Mouse (Mus musculus) cortical plate, adult 2 months (tissue): Measurements from ENCODE around the gene Id3. TPM values are rescaled to one million over a fixed set of nuclear protein-coding genes. Genes with fewer than 3 reads are reported as not detected.

ENCODE experiments used
- H3K27ac ChIP-seq: fragments of 200-500 bp; 2 replicates; pipeline ENCODE4 v1.5.1; 2012; ENCODE audit warnings: low read length, control low read depth, inconsistent platforms; ENCODE audit not compliant: insufficient read depth
- H3K4me1 ChIP-seq: fragments of 200-500 bp; 2 replicates; pipeline ENCODE4 v1.6.1; 2011; ENCODE audit warnings: low read length; ENCODE audit not compliant: control insufficient read depth, insufficient read depth
- H3K4me3 ChIP-seq: fragments of 200-500 bp; 2 replicates; pipeline ENCODE4 v1.5.1; 2011; ENCODE audit warnings: mild to moderate bottlenecking, low read length, control low read depth; ENCODE audit not compliant: insufficient read depth
- CTCF ChIP-seq: fragments of 200-500 bp; IDR thresholded peaks from 2 replicates; pipeline ENCODE4 v1.5.1; 2011; ENCODE audit warnings: mild to moderate bottlenecking, control low read depth, low read length; ENCODE audit not compliant: insufficient read depth; ENCODE audit errors: extremely low read depth
- POLR2A ChIP-seq: fragments of 200-500 bp; IDR thresholded peaks from 2 replicates; pipeline ENCODE4 v1.6.1; 2011; ENCODE audit warnings: mild to moderate bottlenecking, low read length, control low read depth; ENCODE audit not compliant: insufficient read depth; ENCODE audit errors: extremely low read depth
- polyA plus RNA-seq: library from polyadenylated mRNA; depleted of rRNA; stranded (reverse); fragments of >200 nt; gene quantifications from 2 replicates; pipeline ENCODE4 v1.2.3, GENCODE M21; 2012

The Id3 gene
- polyA plus RNA-seq, 1 experiment: 82.9 TPM

DNA sequence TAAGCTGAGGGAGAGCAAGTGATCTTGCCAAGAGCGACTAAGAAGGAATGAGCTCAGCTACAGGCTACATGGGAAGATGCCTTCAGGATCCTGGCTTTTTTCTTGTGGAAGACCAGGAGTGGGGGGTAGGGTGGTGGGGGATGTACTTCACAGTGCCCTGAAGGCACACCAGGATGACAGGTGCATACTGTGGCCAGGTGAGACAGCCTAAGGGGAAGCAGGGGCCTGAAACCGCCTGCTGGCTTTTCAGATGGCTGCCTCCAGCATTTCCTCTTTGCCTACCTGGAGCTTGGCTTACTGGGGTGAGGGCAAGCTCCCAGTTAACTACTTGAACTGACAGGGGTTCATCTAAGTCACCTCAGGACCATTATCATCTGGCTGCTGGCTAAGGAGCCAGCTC, 34.1 kb upstream of the Id3 start:
- TF ChIP-seq POLR2A (no peak), CTCF (no peak)
- Histone ChIP-seq H3K27ac (no peak overlapping the region), H3K4me1 (no peaks in the 10 kb centered on the region), H3K4me3 (no peak overlapping the region)

DNA sequence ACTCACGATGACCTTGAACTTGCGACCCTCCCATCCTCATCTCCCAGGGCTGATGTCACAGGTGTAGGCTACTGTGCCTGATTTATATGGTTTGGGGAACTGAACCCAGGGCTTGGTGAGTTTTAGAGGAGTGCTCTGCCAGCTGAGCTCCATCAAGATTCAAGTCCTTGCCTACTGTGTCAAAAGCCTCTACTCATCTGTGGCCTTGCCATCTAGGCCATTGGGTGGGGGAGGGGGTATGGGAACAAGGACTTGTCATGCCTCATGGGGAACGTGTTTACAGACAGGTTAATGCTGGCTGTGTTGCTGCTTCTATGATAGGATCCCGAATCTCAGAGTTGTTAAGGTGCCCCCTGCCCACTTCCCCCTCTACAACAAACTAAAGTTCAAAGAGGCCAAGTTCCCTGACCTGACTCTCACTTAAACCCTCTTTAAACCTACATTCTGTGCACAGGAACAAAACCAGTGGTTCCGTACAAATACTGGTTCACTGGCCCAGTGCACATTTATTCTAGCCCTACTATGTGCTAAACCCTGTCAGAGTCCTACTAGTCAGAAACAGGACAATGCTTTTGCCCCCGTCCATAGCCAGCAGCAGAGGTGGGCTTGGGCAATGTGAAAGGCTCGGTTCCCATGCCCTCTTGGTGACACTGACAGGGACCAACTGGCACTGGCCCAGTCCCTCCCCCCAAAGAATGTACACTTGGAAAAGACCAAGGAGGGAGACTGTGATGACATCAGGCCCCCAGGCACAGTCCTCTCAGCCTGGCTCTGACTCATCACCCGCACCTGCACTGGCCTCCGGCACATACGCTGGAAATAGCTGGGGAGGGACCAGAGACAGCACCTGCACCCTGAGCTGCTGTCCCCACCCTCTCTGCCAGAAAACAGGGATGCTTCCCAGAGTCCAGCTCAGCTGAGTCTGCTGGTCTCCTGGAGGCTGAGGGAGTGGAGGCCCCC, 33.1 kb upstream of the Id3 start:
- TF ChIP-seq POLR2A (no peak), CTCF (no peak)
- H3K27ac ChIP-seq: no peak overlapping the region
- no peaks in the 10 kb centered on the region for H3K4me1 ChIP-seq

GRCm38 (mm10) chr4:136112344-136112743, 31.0 kb upstream of the Id3 start:
- no peaks in the 10 kb centered on the region for H3K4me1 ChIP-seq
- no peak overlapping the region for H3K4me3 ChIP-seq
- TF ChIP-seq POLR2A: no peak
- no peak for TF ChIP-seq CTCF
- no peak overlapping the region for H3K27ac ChIP-seq

More for the DNA sequence above, 33.1 kb upstream of the Id3 start:
- H3K4me3 ChIP-seq: no peak overlapping the region

- Histone ChIP-seq H3K27ac (no peak overlapping the region), H3K4me3 (no peak overlapping the region), H3K4me1 (no peaks in the 10 kb centered on the region)
- no peak for TF ChIP-seq CTCF
- TF ChIP-seq POLR2A: no peak
Observed at GRCm38 (mm10) chr4:136114747-136115146, 28.6 kb upstream of the Id3 start.

DNA sequence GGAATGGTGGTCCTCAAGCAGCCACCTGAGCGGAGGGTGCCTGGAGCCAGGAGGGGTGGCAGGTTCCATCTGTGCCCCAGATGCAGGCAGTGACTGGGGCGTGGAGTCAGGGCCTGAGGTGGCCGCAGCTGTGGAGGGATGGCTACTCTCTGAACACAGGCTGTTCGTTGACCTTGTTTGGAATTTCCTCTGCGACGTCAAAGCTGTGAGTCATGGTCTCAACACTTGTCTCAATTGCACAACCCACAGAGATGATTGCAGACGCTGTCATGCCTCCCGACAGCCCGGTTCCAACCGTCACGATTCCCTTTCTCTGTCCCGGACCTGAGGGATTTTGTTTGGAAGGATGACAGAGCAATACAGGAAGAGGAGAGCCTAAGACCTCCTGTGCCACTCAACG, 26.3 kb upstream of the Id3 start:
- H3K27ac ChIP-seq: no peak overlapping the region
- TF ChIP-seq CTCF (no peak), POLR2A (no peak)
- no peaks in the 10 kb centered on the region for H3K4me1 ChIP-seq
- H3K4me3 ChIP-seq: no peak overlapping the region

DNA sequence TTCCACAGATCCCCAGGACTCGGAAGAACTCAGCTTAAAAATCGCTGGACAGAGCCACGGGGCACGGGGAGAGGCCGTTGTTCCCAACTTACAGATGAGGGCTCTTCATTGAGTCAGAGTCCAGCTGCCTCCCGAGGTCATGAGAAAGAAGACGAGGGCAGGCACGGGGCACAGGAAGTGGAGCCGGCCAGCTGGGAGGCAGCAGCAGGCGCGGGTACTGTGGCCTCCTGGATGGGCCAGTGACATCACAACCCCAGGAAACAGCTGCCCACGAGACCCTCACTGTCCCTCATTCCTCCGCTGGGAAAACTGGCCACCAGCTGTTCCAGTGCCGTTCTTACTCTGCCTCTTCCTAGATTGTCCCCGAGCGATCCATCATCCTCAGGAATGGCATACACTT, 23.3 kb upstream of the Id3 start:
- Histone ChIP-seq H3K4me3 (no peak overlapping the region), H3K4me1 (peaks cover 2% of the 10 kb centered on the region), H3K27ac (no peak overlapping the region)
- no peak for TF ChIP-seq CTCF

DNA sequence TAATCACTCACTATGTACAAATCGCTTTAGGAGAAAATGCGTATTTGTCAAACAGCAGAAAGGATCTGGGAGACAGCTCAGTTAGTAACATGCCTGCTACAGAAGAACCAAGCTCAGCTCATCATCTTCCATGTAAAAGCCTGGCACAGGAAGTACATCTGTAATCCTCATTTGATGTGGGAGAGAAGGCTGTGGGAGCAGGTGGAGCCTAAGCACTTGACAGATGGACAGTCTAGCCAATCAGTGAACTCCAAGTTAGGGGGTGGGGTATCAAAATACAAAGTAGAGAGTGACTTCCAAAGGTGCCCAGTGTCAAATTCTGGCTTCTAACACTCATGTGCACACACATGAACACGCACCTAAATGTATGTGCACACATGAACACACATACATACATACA, 22.1 kb upstream of the Id3 start:
- Histone ChIP-seq H3K27ac (no peak overlapping the region), H3K4me1 (peaks cover 2% of the 10 kb centered on the region), H3K4me3 (no peak overlapping the region)
- TF ChIP-seq CTCF (no peak), POLR2A (no peak)

GRCm38 (mm10) chr4:136121844-136122468, 21.3 kb upstream of the Id3 start:
- no peak overlapping the region for H3K4me3 ChIP-seq
- TF ChIP-seq POLR2A: no peak
- no peak for TF ChIP-seq CTCF
- peaks cover 2% of the 10 kb centered on the region for H3K4me1 ChIP-seq
- no peak overlapping the region for H3K27ac ChIP-seq

GRCm38 (mm10) chr4:136123111-136123791, 20.0 kb upstream of the Id3 start:
- peaks cover 2% of the 10 kb centered on the region for H3K4me1 ChIP-seq
- TF ChIP-seq POLR2A (no peak), CTCF (no peak)
- H3K27ac ChIP-seq: 0 out of 2 replicates have a peak overlapping the region, but pooled peaks have one; percentile 48
- no peak overlapping the region for H3K4me3 ChIP-seq

DNA sequence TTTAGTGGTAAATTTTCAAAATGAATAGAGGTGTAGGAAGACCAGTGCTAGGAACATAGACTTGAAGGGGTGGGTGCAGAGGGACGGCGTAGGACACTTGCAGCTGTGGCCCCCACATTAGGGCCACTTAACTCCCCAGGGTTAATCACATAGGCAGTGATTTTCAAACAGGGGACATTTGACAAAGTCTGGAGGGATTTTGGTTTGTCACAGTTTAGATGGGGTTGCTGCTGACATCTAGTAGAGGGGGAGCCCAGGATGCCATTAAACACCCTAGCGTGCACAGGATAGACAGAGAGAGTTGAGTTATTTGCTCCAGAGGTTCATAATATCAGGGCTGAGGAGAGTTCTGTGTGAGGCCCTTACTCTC, 19.5 kb upstream of the Id3 start:
- Histone ChIP-seq H3K4me1 (peaks cover 2% of the 10 kb centered on the region), H3K4me3 (no peak overlapping the region), H3K27ac (no peak overlapping the region)
- TF ChIP-seq CTCF (no peak), POLR2A (no peak)
